Mouse (Mus musculus): ENCODE results near the gene Rgs16. TPM values are rescaled to one million over a fixed set of nuclear protein-coding genes. Genes with fewer than 3 reads are reported as not detected.
A peak's percentile ranks its signal among the peaks of the same experiment; 100 is the strongest.

The Rgs16 gene
- polyA plus RNA-seq, 1 experiment from 2014 or later, result 31.8 TPM

DNA sequence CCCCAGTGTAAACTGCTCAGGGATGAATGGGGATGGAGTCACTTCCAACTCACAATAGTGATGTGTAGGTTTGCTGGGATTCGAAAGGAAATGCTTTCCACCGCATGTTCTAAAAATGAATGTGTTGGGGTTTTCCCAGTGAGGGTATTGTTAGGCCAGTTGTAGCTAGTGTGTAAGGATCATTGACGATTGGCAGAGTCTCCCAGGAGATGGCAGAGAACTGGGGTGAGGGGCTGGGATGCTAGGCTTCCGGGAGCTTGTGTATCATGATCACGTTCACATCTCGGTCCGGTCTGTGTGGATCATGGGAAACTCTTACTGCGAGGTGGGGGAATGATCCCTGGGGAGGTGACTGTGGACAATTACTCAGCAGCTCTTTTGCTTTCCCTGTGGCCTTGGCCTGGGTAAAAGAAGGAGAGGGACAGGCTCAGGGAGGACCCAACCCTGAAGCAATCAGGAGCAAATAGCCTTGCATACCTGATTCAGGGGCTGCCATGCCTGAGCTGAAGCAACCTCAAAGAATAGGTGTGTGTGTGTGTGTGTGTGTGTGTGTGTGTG is 37.2 kb upstream of the Rgs16 start:
- WGBS, result 53% methylated on average over 8 of the region's 8 CpGs
- H3K4me1 ChIP-seq, result peaks cover 62% of the 10 kb centered on the region
- no peaks in the 10 kb centered on the region; the same call in 1 of the 2 replicates for H3K27me3 ChIP-seq (ENCODE audit: low read depth, poor library complexity, severe bottlenecking)
- no peaks in the 10 kb centered on the region for H3K9me3 ChIP-seq (replicated peaks)
- no peaks in the 10 kb centered on the region for H3K36me3 ChIP-seq
- DNase-seq (ENCODE audit: low spot score), result no peak
- peak overlapping the region; percentile 90 for H3K27ac ChIP-seq (replicated peaks)
- peak overlapping the region; percentile 9; the same call in 1 of the 2 replicates for H3K4me3 ChIP-seq

DNA sequence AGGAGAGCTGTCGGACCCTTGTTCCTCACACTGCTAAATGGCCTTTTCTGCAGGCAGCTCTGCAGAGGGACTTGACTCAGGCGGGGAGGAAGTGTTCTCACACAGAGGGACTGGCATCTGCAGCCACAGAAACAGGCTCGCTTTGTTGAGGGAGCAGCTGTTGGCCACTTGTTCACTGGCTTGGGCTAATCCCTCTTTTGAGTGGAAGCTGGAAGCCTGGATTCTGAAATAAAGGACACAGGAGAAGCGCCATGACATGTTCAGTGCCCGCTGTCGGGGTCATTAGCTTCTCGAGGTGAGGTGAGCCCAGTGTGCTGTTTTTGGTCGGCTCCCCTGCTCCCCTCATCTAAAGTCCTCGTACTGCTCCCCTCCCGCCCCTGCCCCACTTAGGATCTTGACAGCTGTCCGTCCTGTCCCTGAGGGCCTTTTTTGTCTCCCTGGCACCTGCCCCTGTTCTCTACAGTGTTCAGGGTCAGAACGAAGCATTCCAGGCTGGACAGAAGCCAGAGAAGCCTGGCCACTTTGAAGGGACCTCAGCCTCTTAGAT is 36.6 kb upstream of the Rgs16 start:
- WGBS, result 2% methylated on average over 12 of the region's 12 CpGs
- Histone ChIP-seq H3K4me1 (peaks cover 58% of the 10 kb centered on the region), H3K27ac (replicated peaks) (peak overlapping the region; percentile 90), H3K9me3 (replicated peaks) (no peaks in the 10 kb centered on the region), H3K27me3 (ENCODE audit: low read depth, poor library complexity, severe bottlenecking) (no peaks in the 10 kb centered on the region; the same call in 1 of the 2 replicates), H3K36me3 (no peaks in the 10 kb centered on the region), H3K4me3 (peak overlapping the region; percentile 9)
- DNase-seq (ENCODE audit: low spot score), result peak; percentile 83

DNA sequence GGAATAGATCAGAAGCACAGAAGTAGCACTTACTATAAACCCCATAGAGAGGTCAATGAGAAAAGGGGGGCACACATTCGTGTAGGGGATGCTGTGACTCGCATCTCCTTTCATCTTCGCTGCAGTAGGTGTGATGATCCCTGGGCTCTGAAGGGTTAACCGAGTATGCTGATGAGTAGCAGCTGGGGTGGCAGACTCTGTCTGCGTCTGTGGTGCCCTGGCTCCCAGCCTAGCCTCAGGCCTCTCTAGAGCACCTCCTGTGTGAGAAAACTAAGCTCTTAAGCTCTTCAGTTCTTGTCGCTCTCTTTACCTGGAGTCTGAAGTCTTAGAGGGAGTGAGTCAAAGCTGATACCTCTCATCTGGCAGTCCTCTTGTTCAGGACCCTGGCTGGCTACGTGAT is 36.0 kb upstream of the Rgs16 start:
- peak overlapping the region; percentile 9; the same call in 1 of the 2 replicates for H3K4me3 ChIP-seq
- no peaks in the 10 kb centered on the region for H3K9me3 ChIP-seq (replicated peaks)
- peak overlapping the region; percentile 90 for H3K27ac ChIP-seq (replicated peaks)
- peaks cover 51% of the 10 kb centered on the region for H3K4me1 ChIP-seq
- DNase-seq (ENCODE audit: low spot score), result peak; percentile 32
- H3K27me3 ChIP-seq (ENCODE audit: low read depth, poor library complexity, severe bottlenecking), result no peaks in the 10 kb centered on the region; the same call in 1 of the 2 replicates
- no peaks in the 10 kb centered on the region for H3K36me3 ChIP-seq
- WGBS, result 11% methylated on average over 7 of the region's 7 CpGs

DNA sequence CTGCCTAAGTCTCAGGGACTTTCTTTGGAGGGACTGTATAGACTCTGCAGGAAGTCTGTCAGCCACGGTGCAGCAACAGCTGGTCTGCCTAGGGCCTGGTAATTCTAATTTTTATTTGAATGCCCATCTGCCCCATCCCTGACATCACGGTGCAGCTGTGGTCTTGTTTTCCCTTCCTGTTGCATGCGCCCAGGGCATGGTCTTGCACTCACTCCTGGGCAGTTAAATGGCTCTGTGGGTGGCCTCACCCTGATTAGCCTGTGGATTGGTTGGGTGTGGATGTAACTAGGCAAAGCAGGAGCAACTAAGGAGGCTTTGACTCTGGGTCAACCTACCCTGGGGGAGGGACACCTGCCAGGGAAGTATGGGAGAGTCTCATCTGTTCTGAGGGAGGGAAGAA is 35.2 kb upstream of the Rgs16 start:
- Histone ChIP-seq H3K27ac (replicated peaks) (peak overlapping the region; percentile 90), H3K9me3 (replicated peaks) (no peaks in the 10 kb centered on the region), H3K4me3 (no peak overlapping the region), H3K36me3 (no peaks in the 10 kb centered on the region), H3K27me3 (ENCODE audit: low read depth, poor library complexity, severe bottlenecking) (no peaks in the 10 kb centered on the region; the same call in 1 of the 2 replicates), H3K4me1 (peaks cover 51% of the 10 kb centered on the region)
- WGBS, result 18% methylated on average over 3 of the region's 3 CpGs
- peak; percentile 30 for DNase-seq (ENCODE audit: low spot score)

DNA sequence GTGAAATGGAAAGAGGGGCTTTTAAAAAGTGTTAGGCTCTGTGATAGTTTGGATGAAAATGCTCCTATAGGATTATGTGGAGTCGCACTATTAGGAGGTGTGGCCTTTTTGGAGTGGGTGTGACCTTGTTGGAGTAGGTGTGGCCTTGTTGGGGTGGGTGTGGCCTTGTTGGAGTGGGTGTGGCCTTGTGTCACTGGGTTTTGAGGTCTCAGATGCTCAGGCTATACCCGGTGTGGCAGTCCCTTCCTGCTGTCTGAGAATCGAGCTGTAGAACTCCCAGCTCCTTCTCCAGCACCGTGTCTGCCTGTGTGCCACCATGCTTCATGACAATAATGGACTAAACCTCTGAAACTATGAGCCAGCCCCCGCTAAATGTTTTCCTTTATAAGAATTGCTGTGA is 31.5 kb upstream of the Rgs16 start:
- no peak overlapping the region for H3K4me3 ChIP-seq
- no peak overlapping the region for H3K27ac ChIP-seq (replicated peaks)
- WGBS, result 92% methylated on average over 5 of the region's 5 CpGs
- no peaks in the 10 kb centered on the region for H3K9me3 ChIP-seq (replicated peaks)
- H3K4me1 ChIP-seq, result peaks cover 31% of the 10 kb centered on the region
- H3K36me3 ChIP-seq, result no peaks in the 10 kb centered on the region
- DNase-seq (ENCODE audit: low spot score), result no peak
- H3K27me3 ChIP-seq (ENCODE audit: low read depth, poor library complexity, severe bottlenecking), result no peaks in the 10 kb centered on the region

DNA sequence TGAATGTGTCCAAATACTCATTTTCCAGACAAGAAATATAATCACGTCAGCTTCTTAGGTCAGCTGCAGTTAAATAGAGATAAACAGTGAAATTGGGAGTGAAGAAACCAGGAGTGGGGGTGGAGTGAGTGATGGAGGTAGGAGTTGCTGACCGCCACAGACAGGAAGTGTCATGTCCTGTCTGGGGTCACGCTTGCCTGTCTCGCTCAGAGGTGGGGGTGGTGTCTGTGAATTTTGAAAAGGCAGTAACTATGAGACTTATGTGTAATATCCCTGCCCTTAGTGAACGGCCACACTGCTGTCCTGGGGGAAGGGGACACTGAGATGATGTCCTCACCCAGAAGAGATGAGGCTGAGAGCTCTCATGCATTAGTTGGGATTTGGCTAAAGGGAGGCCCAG is 30.7 kb upstream of the Rgs16 start:
- DNase-seq (ENCODE audit: low spot score), result no peak
- Histone ChIP-seq H3K4me1 (peaks cover 23% of the 10 kb centered on the region), H3K4me3 (no peak overlapping the region), H3K27me3 (ENCODE audit: low read depth, poor library complexity, severe bottlenecking) (no peaks in the 10 kb centered on the region), H3K9me3 (replicated peaks) (no peaks in the 10 kb centered on the region), H3K27ac (replicated peaks) (no peak overlapping the region), H3K36me3 (no peaks in the 10 kb centered on the region)
- WGBS, result 83% methylated on average over 5 of the region's 5 CpGs

DNA sequence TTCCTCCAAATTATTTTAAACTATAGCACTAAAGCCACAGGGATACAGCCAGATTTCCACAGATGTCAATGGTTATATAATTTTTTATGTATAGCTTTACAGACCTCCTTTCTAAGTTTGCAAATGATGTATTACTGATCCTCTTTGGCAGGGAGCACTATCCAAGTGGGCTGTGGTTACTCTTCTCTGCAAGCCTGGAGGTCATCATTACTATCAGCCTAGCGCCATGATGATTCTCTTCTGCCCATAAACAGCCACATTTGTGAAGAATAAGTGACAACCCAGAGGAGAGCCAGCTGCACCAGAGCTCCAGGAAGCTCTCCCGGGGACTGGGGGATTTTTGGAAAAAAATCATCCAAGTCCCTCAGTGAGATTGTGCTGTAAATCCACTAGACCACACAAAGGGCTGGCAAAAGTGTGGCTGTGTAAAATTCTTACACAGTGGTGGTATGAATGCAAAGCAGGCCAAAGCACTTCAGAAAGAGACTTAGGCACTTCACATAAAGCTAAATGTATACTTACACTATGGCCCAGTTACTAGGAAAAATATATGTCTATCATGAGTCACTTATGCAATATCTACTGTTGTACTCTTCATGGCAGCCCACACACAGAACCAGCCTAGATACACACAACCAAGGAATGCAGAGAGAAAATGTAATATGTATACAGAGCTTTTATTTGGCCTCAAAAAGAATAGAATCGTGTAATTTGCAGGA is 28.4 kb upstream of the Rgs16 start:
- peaks cover 12% of the 10 kb centered on the region for H3K4me1 ChIP-seq
- 83% methylated on average over 3 of the region's 3 CpGs for WGBS
- H3K36me3 ChIP-seq, result no peaks in the 10 kb centered on the region
- no peak overlapping the region for H3K4me3 ChIP-seq
- H3K27me3 ChIP-seq (ENCODE audit: low read depth, poor library complexity, severe bottlenecking), result no peaks in the 10 kb centered on the region
- H3K27ac ChIP-seq (replicated peaks), result no peak overlapping the region
- H3K9me3 ChIP-seq (replicated peaks), result no peaks in the 10 kb centered on the region
- DNase-seq (ENCODE audit: low spot score), result no peak

DNA sequence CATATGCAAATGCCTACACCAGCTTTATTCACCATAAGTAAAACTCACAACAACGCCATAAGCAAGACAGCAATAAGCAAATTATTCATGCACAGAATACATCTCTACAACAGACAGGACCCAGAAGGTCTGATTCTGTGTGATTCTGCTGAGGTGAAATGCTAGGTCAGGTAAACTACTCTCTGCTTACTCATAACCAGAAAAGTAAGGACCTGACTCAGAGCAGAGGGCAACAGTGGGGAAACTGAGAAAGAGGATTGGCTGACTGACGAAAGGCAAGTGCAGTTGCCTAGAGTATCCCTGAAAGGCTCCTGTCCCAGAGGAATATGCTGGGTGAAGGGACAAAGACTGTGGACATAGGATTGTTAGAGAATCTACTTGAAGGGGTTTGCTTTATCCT is 27.5 kb upstream of the Rgs16 start:
- H3K27ac ChIP-seq (replicated peaks), result no peak overlapping the region
- no peak for DNase-seq (ENCODE audit: low spot score)

DNA sequence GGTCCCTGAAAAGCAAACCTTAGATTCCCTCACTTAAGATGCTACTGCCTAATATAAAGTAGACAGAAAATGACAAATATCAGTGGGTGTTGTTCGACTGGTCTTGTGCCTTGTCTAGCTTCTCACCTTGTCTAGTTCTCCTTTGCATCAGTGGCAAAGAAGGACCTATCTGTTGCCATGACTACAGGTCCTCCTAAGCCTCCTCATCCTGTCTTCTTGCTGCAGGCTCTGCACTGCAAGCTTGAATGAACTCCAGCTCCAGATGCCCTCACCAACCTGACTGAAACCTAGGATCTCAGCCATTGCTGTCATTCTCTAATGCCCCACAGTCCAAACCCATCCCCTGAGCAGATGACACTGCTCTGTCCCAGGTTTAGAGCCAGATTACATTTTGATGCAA is 22.2 kb upstream of the Rgs16 start:
- no peaks in the 10 kb centered on the region for H3K27me3 ChIP-seq (ENCODE audit: low read depth, poor library complexity, severe bottlenecking)
- no peaks in the 10 kb centered on the region for H3K36me3 ChIP-seq
- H3K4me1 ChIP-seq, result no peaks in the 10 kb centered on the region
- H3K27ac ChIP-seq (replicated peaks), result no peak overlapping the region
- DNase-seq (ENCODE audit: low spot score), result no peak
- no peak overlapping the region for H3K4me3 ChIP-seq
- WGBS, result 89% methylated on average over 1 of the region's 1 CpGs
- no peaks in the 10 kb centered on the region for H3K9me3 ChIP-seq (replicated peaks)

More for the DNA sequence above, 27.5 kb upstream of the Rgs16 start:
- Histone ChIP-seq H3K36me3 (no peaks in the 10 kb centered on the region), H3K4me3 (no peak overlapping the region), H3K27me3 (ENCODE audit: low read depth, poor library complexity, severe bottlenecking) (no peaks in the 10 kb centered on the region), H3K4me1 (peaks cover 12% of the 10 kb centered on the region), H3K9me3 (replicated peaks) (no peaks in the 10 kb centered on the region)
- WGBS, result 93% methylated on average over 2 of the region's 2 CpGs

DNA sequence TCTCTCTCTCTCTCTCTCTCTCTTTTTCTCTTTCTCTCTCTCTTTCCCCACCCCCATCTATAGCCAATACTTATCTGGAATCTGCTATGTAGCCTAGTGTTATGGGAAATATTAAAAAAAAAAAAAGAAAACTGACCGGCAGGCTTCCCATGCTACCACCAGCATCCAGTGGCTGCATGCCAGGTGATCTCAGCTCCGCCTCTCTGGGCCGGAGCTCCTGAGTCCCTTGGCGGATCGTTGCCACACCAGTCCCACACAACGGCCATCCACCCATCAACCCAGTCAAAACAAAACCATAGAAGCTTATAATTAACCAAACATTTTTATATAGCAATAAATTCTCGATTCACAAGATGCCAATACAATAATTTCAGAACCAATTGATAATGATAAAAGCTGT is 19.2 kb upstream of the Rgs16 start:
- no peaks in the 10 kb centered on the region for H3K9me3 ChIP-seq (replicated peaks)
- no peaks in the 10 kb centered on the region for H3K36me3 ChIP-seq
- no peak overlapping the region for H3K4me3 ChIP-seq
- WGBS, result 87% methylated on average over 7 of the region's 7 CpGs
- H3K27me3 ChIP-seq (ENCODE audit: low read depth, poor library complexity, severe bottlenecking), result no peaks in the 10 kb centered on the region
- H3K27ac ChIP-seq (replicated peaks), result no peak overlapping the region
- H3K4me1 ChIP-seq, result no peaks in the 10 kb centered on the region
- DNase-seq (ENCODE audit: low spot score), result no peak

DNA sequence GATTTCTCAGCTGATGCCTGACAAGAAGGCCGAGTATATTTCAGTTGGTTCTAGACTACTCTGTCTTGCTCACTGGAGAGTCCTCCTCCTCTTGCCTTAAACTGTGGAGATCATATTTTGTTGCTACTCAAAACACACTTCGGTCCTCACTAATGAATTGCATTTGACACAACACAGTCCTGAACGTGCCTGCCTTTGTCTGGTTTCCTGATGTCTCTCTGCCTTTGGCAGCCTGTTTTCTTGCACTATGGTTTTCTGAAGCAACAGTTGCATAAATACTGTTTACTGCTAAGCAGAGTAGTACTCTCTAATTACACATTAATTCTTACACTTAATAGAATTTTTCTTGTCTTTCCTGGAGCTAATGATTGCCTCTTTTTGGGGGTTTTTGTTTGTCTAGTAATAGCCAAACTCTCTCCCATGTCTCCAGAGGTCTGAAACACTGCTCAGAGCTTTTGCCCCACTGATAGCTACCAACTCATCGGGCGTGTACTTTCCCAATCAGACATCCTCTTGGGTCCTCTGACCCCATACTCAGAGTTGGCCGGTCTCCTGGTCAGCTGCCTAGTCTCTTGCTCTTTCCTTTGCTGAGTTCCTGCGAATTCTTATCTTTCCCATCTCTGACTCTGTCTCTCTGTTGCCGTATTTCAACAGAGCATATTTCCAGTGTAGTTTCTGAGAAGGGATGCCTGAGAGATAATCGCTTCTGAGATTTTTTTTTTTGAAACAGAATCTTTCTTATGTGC is 18.4 kb upstream of the Rgs16 start:
- Histone ChIP-seq H3K36me3 (no peaks in the 10 kb centered on the region), H3K4me3 (no peak overlapping the region), H3K4me1 (no peaks in the 10 kb centered on the region), H3K9me3 (replicated peaks) (no peaks in the 10 kb centered on the region), H3K27ac (replicated peaks) (no peak overlapping the region), H3K27me3 (ENCODE audit: low read depth, poor library complexity, severe bottlenecking) (no peaks in the 10 kb centered on the region)
- 91% methylated on average over 9 of the region's 9 CpGs for WGBS
- DNase-seq (ENCODE audit: low spot score), result no peak

DNA sequence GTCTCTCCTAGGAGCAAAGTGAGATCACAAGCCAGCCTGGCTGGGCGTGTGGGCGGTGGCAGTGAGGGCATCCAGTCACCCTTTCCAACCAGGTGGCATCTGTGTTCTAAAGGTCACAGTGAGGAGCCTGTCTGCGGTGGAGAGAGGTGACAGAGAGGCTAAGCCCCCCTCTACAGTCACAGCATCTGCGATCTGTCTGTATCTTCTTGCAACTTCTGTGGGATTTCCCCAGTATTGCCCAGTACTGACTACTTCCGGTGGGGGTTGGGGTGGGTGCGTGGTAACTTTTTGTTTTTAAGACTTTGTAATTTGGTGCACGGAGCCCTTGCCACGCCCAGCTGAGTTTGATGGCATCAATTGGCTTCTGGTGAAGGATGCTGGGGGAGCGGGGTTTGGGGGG is 16.7 kb upstream of the Rgs16 start:
- DNase-seq (ENCODE audit: low spot score), result no peak
- no peak overlapping the region for H3K27ac ChIP-seq (replicated peaks)
- no peaks in the 10 kb centered on the region for H3K9me3 ChIP-seq (replicated peaks)
- H3K36me3 ChIP-seq, result no peaks in the 10 kb centered on the region
- H3K27me3 ChIP-seq (ENCODE audit: low read depth, poor library complexity, severe bottlenecking), result no peaks in the 10 kb centered on the region
- WGBS, result 80% methylated on average over 9 of the region's 9 CpGs
- no peaks in the 10 kb centered on the region for H3K4me1 ChIP-seq
- H3K4me3 ChIP-seq, result no peak overlapping the region

DNA sequence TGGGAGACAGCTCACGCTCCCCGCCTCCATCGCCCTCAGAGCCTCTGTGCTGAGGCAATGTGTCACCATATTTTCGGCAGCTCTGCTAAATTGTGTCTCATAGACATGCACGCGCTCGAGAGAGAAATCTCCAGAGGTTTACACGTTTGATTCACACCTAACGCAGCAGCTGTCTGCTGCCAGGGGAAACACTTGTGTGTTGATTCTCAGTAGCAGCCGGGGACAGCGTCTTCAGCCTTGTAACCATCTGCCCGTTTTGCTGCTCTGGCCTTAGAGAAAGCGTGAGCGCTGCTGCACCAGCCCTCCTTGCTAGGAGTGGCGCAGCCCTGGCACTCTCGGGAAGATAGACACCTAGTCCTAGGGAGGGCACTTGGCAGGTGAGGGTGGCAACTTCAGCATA is 13.5 kb upstream of the Rgs16 start:
- Histone ChIP-seq H3K27me3 (ENCODE audit: low read depth, poor library complexity, severe bottlenecking) (no peaks in the 10 kb centered on the region), H3K9me3 (replicated peaks) (no peaks in the 10 kb centered on the region), H3K27ac (replicated peaks) (no peak overlapping the region), H3K36me3 (no peaks in the 10 kb centered on the region), H3K4me3 (no peak overlapping the region), H3K4me1 (no peaks in the 10 kb centered on the region; the same call in 1 of the 2 replicates)
- no peak for DNase-seq (ENCODE audit: low spot score)
- WGBS, result 89% methylated on average over 16 of the region's 16 CpGs

Measured in midbrain, embryonic 10.5 days (tissue).